Mouse (Mus musculus) CH12.LX (cell line): ENCODE results near the gene Bdh2.

Experiments
- CTCF ChIP-seq, 2 experiments: IDR thresholded peaks in 1 of 2; conservative IDR thresholded peaks in 1 of 2; 2 replicates each; pipeline ENCODE4 v1.5.1; 2011 to 2012; ENCODE audit warnings: low read depth in 2 of 2, low read length in 2 of 2, improper control_type of control experiment in 1 of 2, inconsistent platforms in 1 of 2, mild to moderate bottlenecking in 1 of 2, moderate library complexity in 1 of 2
- GABPA ChIP-seq: IDR thresholded peaks from 2 replicates; pipeline ENCODE4 v1.6.1; 2012; ENCODE audit warnings: low read depth, low read length, improper control_type of control experiment, inconsistent platforms; ENCODE audit not compliant: insufficient replicate concordance
- JUN ChIP-seq: IDR thresholded peaks from 2 replicates; pipeline ENCODE4 v1.6.1; 2011; ENCODE audit warnings: low read depth, mild to moderate bottlenecking, low read length, improper control_type of control experiment, moderate library complexity; ENCODE audit not compliant: insufficient read depth
- KAT2A ChIP-seq: IDR thresholded peaks from 2 replicates; pipeline ENCODE4 v1.6.1; 2012; ENCODE audit warnings: low read length, improper control_type of control experiment, inconsistent platforms; ENCODE audit not compliant: insufficient replicate concordance
- MAX ChIP-seq: IDR thresholded peaks from 2 replicates; pipeline ENCODE4 v1.6.1; 2011; ENCODE audit warnings: low read length, improper control_type of control experiment
- POLR2AphosphoS2 ChIP-seq: IDR thresholded peaks from 2 replicates; pipeline ENCODE4 v1.6.1; 2011; ENCODE audit warnings: low read depth, low read length, improper control_type of control experiment
- RCOR1 ChIP-seq: conservative IDR thresholded peaks from 2 replicates; pipeline ENCODE4 v1.6.1; 2012; ENCODE audit warnings: low read depth, mild to moderate bottlenecking, inconsistent platforms, low read length, improper control_type of control experiment
- UBTF ChIP-seq: IDR thresholded peaks from 2 replicates; pipeline ENCODE4 v1.6.1; 2012; ENCODE audit warnings: low read depth, mild to moderate bottlenecking, inconsistent platforms, low read length, improper control_type of control experiment, moderate library complexity
- ZC3H11A ChIP-seq: IDR thresholded peaks from 2 replicates; pipeline ENCODE4 v1.6.1; 2012; ENCODE audit warnings: low read depth, mild to moderate bottlenecking, inconsistent platforms, low read length, improper control_type of control experiment

DNA sequence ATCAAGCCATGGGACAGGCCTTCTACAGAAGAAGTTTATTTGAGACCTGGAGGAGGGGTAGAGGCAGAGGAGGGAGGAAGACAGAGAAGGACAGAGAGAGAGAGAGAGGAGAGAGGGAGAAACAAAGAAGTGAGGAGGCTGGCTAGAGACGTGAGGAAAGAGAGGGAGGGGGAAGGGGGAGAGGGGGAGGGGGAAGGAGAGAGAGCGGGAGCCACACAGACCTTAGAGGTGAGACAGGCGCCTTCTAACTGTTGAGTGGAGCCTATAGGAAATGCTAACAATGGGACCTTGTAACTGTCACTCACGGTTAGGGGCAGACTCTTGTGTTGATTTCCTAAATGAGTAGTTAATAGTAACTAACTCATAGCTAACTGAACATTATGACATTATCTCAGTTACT is 52.7 kb downstream of the Bdh2 start:
- no peak for TF ChIP-seq MAX
- no peak for TF ChIP-seq ZC3H11A
- TF ChIP-seq UBTF, result no peak
- no peak for TF ChIP-seq GABPA
- no peak for TF ChIP-seq POLR2AphosphoS2
- no peak for TF ChIP-seq JUN
- TF ChIP-seq RCOR1, result no peak
- no peak for TF ChIP-seq CTCF (conservative IDR thresholded peaks at IDR 0.05 in 1 of 2, IDR thresholded peaks at IDR 0.05 in 1 of 2; ENCODE audit: low read depth in 2 of 2, low read length in 2 of 2)
- TF ChIP-seq KAT2A, result no peak
